Mouse (Mus musculus): ENCODE data around the gene Wbp2. TPM values are rescaled to one million over a fixed set of nuclear protein-coding genes. Genes with fewer than 3 reads are reported as not detected.

Gene Wbp2
- polyA plus RNA-seq, 1 experiment from 2014 or later, result 86.8 TPM

- DNase-seq (ENCODE audit: low spot score, missing footprints) (peak; percentile 98), ATAC-seq (ENCODE audit: low FRiP score) (peak; percentile 80)
- 5% methylated on average over 31 of the region's 31 CpGs for WGBS
- no peaks in the 10 kb centered on the region for H3K27me3 ChIP-seq (ENCODE audit: control insufficient read depth, insufficient read depth, low read length)
- peak overlapping the region; percentile 45 for H3K4me3 ChIP-seq (ENCODE audit: low read depth, low read length)
- peaks cover under 1% of the 10 kb centered on the region; the same call in 1 of the 2 replicates for H3K36me3 ChIP-seq (ENCODE audit: control insufficient read depth, insufficient read depth, low read length)
- no peaks in the 10 kb centered on the region for H3K9me3 ChIP-seq (ENCODE audit: control insufficient read depth, low read length)
- H3K27ac ChIP-seq (ENCODE audit: low read depth, low read length), result no peak overlapping the region; the same call in 1 of the 2 replicates
- peaks cover 15% of the 10 kb centered on the region for H3K4me1 ChIP-seq (ENCODE audit: control insufficient read depth, insufficient read depth, low read length)
- peak overlapping the region; percentile 56 for H3K4me2 ChIP-seq
- H3K9ac ChIP-seq (ENCODE audit: low read length), result peak overlapping the region; percentile 50
Observed at GRCm38 (mm10) chr11:116087194-116088130, 667 bp upstream of the Wbp2 start.

GRCm38 (mm10) chr11:116084166-116084565 lies 2.6 kb downstream of the Wbp2 start:
- DNase-seq (ENCODE audit: low spot score, missing footprints) (no peak), ATAC-seq (ENCODE audit: low FRiP score) (no peak)
- Histone ChIP-seq H3K27ac (ENCODE audit: low read depth, low read length) (no peak overlapping the region), H3K36me3 (ENCODE audit: control insufficient read depth, insufficient read depth, low read length) (peaks cover 10% of the 10 kb centered on the region), H3K9ac (ENCODE audit: low read length) (no peak overlapping the region), H3K9me3 (ENCODE audit: control insufficient read depth, low read length) (no peaks in the 10 kb centered on the region), H3K4me1 (ENCODE audit: control insufficient read depth, insufficient read depth, low read length) (peaks cover 19% of the 10 kb centered on the region), H3K4me2 (no peak overlapping the region), H3K4me3 (ENCODE audit: low read depth, low read length) (no peak overlapping the region), H3K27me3 (ENCODE audit: control insufficient read depth, insufficient read depth, low read length) (no peaks in the 10 kb centered on the region)
- WGBS, result 88% methylated on average over 6 of the region's 6 CpGs

- H3K4me2 ChIP-seq, result no peak overlapping the region
- ATAC-seq (ENCODE audit: low FRiP score), result no peak
- H3K27ac ChIP-seq (ENCODE audit: low read depth, low read length), result no peak overlapping the region
- WGBS, result 92% methylated on average over 14 of the region's 14 CpGs
- H3K9me3 ChIP-seq (ENCODE audit: control insufficient read depth, low read length), result no peaks in the 10 kb centered on the region
- H3K36me3 ChIP-seq (ENCODE audit: control insufficient read depth, insufficient read depth, low read length), result peaks cover 12% of the 10 kb centered on the region
- no peak overlapping the region for H3K4me3 ChIP-seq (ENCODE audit: low read depth, low read length)
- DNase-seq (ENCODE audit: low spot score, missing footprints), result no peak
- H3K27me3 ChIP-seq (ENCODE audit: control insufficient read depth, insufficient read depth, low read length), result no peaks in the 10 kb centered on the region
- no peak overlapping the region for H3K9ac ChIP-seq (ENCODE audit: low read length)
- peaks cover 28% of the 10 kb centered on the region for H3K4me1 ChIP-seq (ENCODE audit: control insufficient read depth, insufficient read depth, low read length)
Observed at GRCm38 (mm10) chr11:116083096-116083672, 3.6 kb downstream of the Wbp2 start.

GRCm38 (mm10) chr11:116081081-116081480 lies 5.7 kb downstream of the Wbp2 start:
- H3K27ac ChIP-seq (ENCODE audit: low read depth, low read length), result no peak overlapping the region
- no peaks in the 10 kb centered on the region for H3K9me3 ChIP-seq (ENCODE audit: control insufficient read depth, low read length)
- no peak overlapping the region for H3K4me2 ChIP-seq
- H3K4me1 ChIP-seq (ENCODE audit: control insufficient read depth, insufficient read depth, low read length), result peaks cover 24% of the 10 kb centered on the region
- H3K27me3 ChIP-seq (ENCODE audit: control insufficient read depth, insufficient read depth, low read length), result no peaks in the 10 kb centered on the region
- peaks cover 12% of the 10 kb centered on the region for H3K36me3 ChIP-seq (ENCODE audit: control insufficient read depth, insufficient read depth, low read length)
- H3K4me3 ChIP-seq (ENCODE audit: low read depth, low read length), result no peak overlapping the region
- no peak for ATAC-seq (ENCODE audit: low FRiP score)
- WGBS, result 71% methylated on average over 6 of the region's 6 CpGs
- no peak for DNase-seq (ENCODE audit: low spot score, missing footprints)
- no peak overlapping the region for H3K9ac ChIP-seq (ENCODE audit: low read length)

GRCm38 (mm10) chr11:116079511-116079910 lies 7.3 kb downstream of the Wbp2 start:
- 0 out of 2 replicates have a peak overlapping the region, but pooled peaks have one; percentile 69 for H3K27ac ChIP-seq (ENCODE audit: low read depth, low read length)
- DNase-seq (ENCODE audit: low spot score, missing footprints), result no peak
- WGBS, result 74% methylated on average over 10 of the region's 10 CpGs

GRCm38 (mm10) chr11:116078676-116079320 lies 8.0 kb downstream of the Wbp2 start:
- Histone ChIP-seq H3K36me3 (ENCODE audit: control insufficient read depth, insufficient read depth, low read length) (peaks cover 12% of the 10 kb centered on the region), H3K27me3 (ENCODE audit: control insufficient read depth, insufficient read depth, low read length) (no peaks in the 10 kb centered on the region), H3K9me3 (ENCODE audit: control insufficient read depth, low read length) (no peaks in the 10 kb centered on the region), H3K27ac (ENCODE audit: low read depth, low read length) (peak overlapping the region; percentile 69; the same call in 1 of the 2 replicates), H3K4me3 (ENCODE audit: low read depth, low read length) (no peak overlapping the region), H3K4me2 (peak overlapping the region; percentile 10; the same call in 1 of the 2 replicates), H3K4me1 (ENCODE audit: control insufficient read depth, insufficient read depth, low read length) (peaks cover 18% of the 10 kb centered on the region), H3K9ac (ENCODE audit: low read length) (peak overlapping the region; percentile 38; the same call in 1 of the 2 replicates)
- ATAC-seq (ENCODE audit: low FRiP score) (no peak), DNase-seq (ENCODE audit: low spot score, missing footprints) (no peak)
- WGBS, result 9% methylated on average over 10 of the region's 10 CpGs

More at GRCm38 (mm10) chr11:116079511-116079910, 7.3 kb downstream of the Wbp2 start:
- Histone ChIP-seq H3K9ac (ENCODE audit: low read length) (no peak overlapping the region; the same call in 1 of the 2 replicates), H3K4me1 (ENCODE audit: control insufficient read depth, insufficient read depth, low read length) (peaks cover 18% of the 10 kb centered on the region), H3K4me2 (no peak overlapping the region), H3K4me3 (ENCODE audit: low read depth, low read length) (no peak overlapping the region), H3K9me3 (ENCODE audit: control insufficient read depth, low read length) (no peaks in the 10 kb centered on the region), H3K36me3 (ENCODE audit: control insufficient read depth, insufficient read depth, low read length) (peaks cover 12% of the 10 kb centered on the region), H3K27me3 (ENCODE audit: control insufficient read depth, insufficient read depth, low read length) (no peaks in the 10 kb centered on the region)
- no peak for ATAC-seq (ENCODE audit: low FRiP score)

GRCm38 (mm10) chr11:116078221-116078620 lies 8.6 kb downstream of the Wbp2 start:
- Histone ChIP-seq H3K27ac (ENCODE audit: low read depth, low read length) (no peak overlapping the region), H3K9ac (ENCODE audit: low read length) (peak overlapping the region; percentile 3; the same call in 1 of the 2 replicates), H3K4me3 (ENCODE audit: low read depth, low read length) (peak overlapping the region; percentile 3; the same call in 1 of the 2 replicates), H3K36me3 (ENCODE audit: control insufficient read depth, insufficient read depth, low read length) (peaks cover 12% of the 10 kb centered on the region), H3K4me1 (ENCODE audit: control insufficient read depth, insufficient read depth, low read length) (peaks cover 18% of the 10 kb centered on the region), H3K9me3 (ENCODE audit: control insufficient read depth, low read length) (no peaks in the 10 kb centered on the region), H3K27me3 (ENCODE audit: control insufficient read depth, insufficient read depth, low read length) (no peaks in the 10 kb centered on the region), H3K4me2 (peak overlapping the region; percentile 31)
- DNase-seq (ENCODE audit: low spot score, missing footprints), result peak; percentile 94
- 10% methylated on average over 16 of the region's 16 CpGs for WGBS
- ATAC-seq (ENCODE audit: low FRiP score), result peak; percentile 59; the same call in 1 of the 2 replicates

GRCm38 (mm10) chr11:116077446-116078204 lies 9.2 kb downstream of the Wbp2 start, which contains the start of gene Unc13d:
TSS of gene Unc13d (minus strand) at chr11:116077961.
- DNase-seq (ENCODE audit: low spot score, missing footprints) (no peak), ATAC-seq (ENCODE audit: low FRiP score) (peak; percentile 5; the same call in 1 of the 2 replicates)
- Histone ChIP-seq H3K4me2 (peak within 1 kb of the TSS; percentile 31), H3K36me3 (ENCODE audit: control insufficient read depth, insufficient read depth, low read length) (peaks cover 12% of the 10 kb centered on the region), H3K9ac (ENCODE audit: low read length) (peak within 1 kb of the TSS; percentile 38), H3K4me3 (ENCODE audit: low read depth, low read length) (peak within 1 kb of the TSS; percentile 3; the same call in 1 of the 2 replicates), H3K27me3 (ENCODE audit: control insufficient read depth, insufficient read depth, low read length) (no peaks in the 10 kb centered on the region), H3K9me3 (ENCODE audit: control insufficient read depth, low read length) (no peaks in the 10 kb centered on the region), H3K27ac (ENCODE audit: low read depth, low read length) (peak within 1 kb of the TSS; percentile 69; the same call in 1 of the 2 replicates), H3K4me1 (ENCODE audit: control insufficient read depth, insufficient read depth, low read length) (peaks cover 18% of the 10 kb centered on the region)
- 67% methylated on average over 22 of the region's 22 CpGs for WGBS
